Mouse (Mus musculus): ENCODE measurements at regions not wholly inside any gene's neighbourhood (a gene's known extent, or its start where the extent isn't known, plus 50 kb on each side); places are given as distances from the start of the nearest gene placed in this dataset. TPM values are rescaled to one million over a fixed set of nuclear protein-coding genes. Genes with fewer than 3 reads are reported as not detected.

GRCm38 (mm10) chr8:36029445-36029844 is 263.9 kb downstream of the Gm19410 start:
- no peak overlapping the region for H3K27ac ChIP-seq (replicated peaks)
- H3K4me2 ChIP-seq: no peak overlapping the region
- 96% methylated on average over 2 of the region's 2 CpGs for WGBS
- H3K4me1 ChIP-seq (replicated peaks): 0 out of 2 replicates have a peak, but pooled peaks cover 5% of the 10 kb centered on the region
- no peaks in the 10 kb centered on the region for H3K36me3 ChIP-seq
- ATAC-seq (ENCODE audit: low read depth): no peak
- no peaks in the 10 kb centered on the region for H3K9me3 ChIP-seq
- no peak overlapping the region for H3K4me3 ChIP-seq
- no peak overlapping the region for H3K9ac ChIP-seq
- H3K27me3 ChIP-seq: no peaks in the 10 kb centered on the region

DNA sequence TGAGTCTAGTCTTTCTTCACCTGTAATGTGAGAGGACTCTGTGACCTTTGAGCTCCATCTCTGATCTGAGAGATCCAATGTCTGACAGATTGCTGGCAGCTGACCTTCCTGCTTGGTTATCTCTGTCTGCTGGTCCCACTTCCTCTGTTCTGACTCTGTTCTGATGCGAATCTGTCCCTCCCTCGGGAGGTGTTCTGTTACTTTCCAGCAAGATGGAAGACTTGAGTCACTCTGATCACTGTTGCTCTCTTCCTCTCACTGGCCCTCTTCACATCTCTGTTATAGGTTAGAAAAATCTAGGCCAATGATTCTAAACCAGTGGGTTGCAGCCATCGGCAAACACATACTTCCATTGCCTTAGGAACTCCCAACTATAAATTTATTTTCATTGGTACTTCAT is 264.6 kb downstream of the Gm19410 start:
- H3K4me3 ChIP-seq: no peak overlapping the region
- no peak for ATAC-seq (ENCODE audit: low read depth)
- 91% methylated on average over 3 of the region's 3 CpGs for WGBS

GRCm38 (mm10) chr8:36031966-36032719 is 266.6 kb downstream of the Gm19410 start:
- H3K36me3 ChIP-seq: no peaks in the 10 kb centered on the region
- no peaks in the 10 kb centered on the region for H3K9me3 ChIP-seq
- peak; percentile 53; the same call in 1 of the 2 replicates for ATAC-seq (ENCODE audit: low read depth)
- no peak overlapping the region for H3K4me2 ChIP-seq
- H3K9ac ChIP-seq: no peak overlapping the region
- H3K4me3 ChIP-seq: no peak overlapping the region
- H3K27ac ChIP-seq (replicated peaks): no peak overlapping the region
- no peaks in the 10 kb centered on the region for H3K27me3 ChIP-seq
- H3K4me1 ChIP-seq (replicated peaks): 0 out of 2 replicates have a peak, but pooled peaks cover 5% of the 10 kb centered on the region
- 65% methylated on average over 10 of the region's 10 CpGs for WGBS

More for the DNA sequence above, 264.6 kb downstream of the Gm19410 start:
- Histone ChIP-seq H3K9me3 (no peaks in the 10 kb centered on the region), H3K9ac (no peak overlapping the region), H3K4me2 (no peak overlapping the region), H3K27me3 (no peaks in the 10 kb centered on the region), H3K36me3 (no peaks in the 10 kb centered on the region), H3K4me1 (replicated peaks) (0 out of 2 replicates have a peak, but pooled peaks cover 5% of the 10 kb centered on the region), H3K27ac (replicated peaks) (no peak overlapping the region)

- WGBS: 95% methylated on average over 7 of the region's 7 CpGs
- ATAC-seq (ENCODE audit: low read depth): no peak
- no peak overlapping the region for H3K9ac ChIP-seq
Observed at GRCm38 (mm10) chr8:36035339-36035738, 269.7 kb downstream of the Gm19410 start.

DNA sequence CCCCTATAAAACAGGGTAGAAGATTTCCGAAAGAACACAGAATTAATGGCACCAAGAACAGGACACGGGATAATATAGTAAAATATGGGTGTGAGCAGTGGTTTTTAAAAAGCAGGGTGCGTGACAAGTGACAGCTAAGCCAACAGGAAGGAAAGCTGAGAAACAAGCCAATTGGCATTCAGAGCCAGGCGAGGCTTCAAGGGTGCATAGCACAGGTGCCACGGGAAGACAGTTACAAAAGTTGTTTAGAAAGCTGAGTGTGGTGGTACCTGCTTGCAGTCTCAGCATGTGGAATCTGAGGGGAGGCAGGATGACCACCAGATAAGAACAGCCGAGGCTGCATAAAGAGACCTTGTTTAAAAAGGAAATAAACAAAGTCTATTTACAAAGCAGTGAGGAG is 270.7 kb downstream of the Gm19410 start:
- Histone ChIP-seq H3K36me3 (no peaks in the 10 kb centered on the region), H3K27ac (replicated peaks) (no peak overlapping the region), H3K9me3 (peaks cover 6% of the 10 kb centered on the region; the same call in 1 of the 2 replicates), H3K9ac (no peak overlapping the region), H3K4me2 (no peak overlapping the region), H3K4me1 (replicated peaks) (0 out of 2 replicates have a peak, but pooled peaks cover 5% of the 10 kb centered on the region), H3K4me3 (no peak overlapping the region), H3K27me3 (no peaks in the 10 kb centered on the region)
- 86% methylated on average over 6 of the region's 6 CpGs for WGBS
- no peak for ATAC-seq (ENCODE audit: low read depth)

More at GRCm38 (mm10) chr8:36035339-36035738, 269.7 kb downstream of the Gm19410 start:
- Histone ChIP-seq H3K4me2 (no peak overlapping the region), H3K36me3 (no peaks in the 10 kb centered on the region), H3K27ac (replicated peaks) (no peak overlapping the region), H3K9me3 (peaks cover 6% of the 10 kb centered on the region; the same call in 1 of the 2 replicates), H3K4me1 (replicated peaks) (0 out of 2 replicates have a peak, but pooled peaks cover 5% of the 10 kb centered on the region), H3K4me3 (no peak overlapping the region), H3K27me3 (no peaks in the 10 kb centered on the region)

GRCm38 (mm10) chr8:36041222-36041864 is 275.8 kb downstream of the Gm19410 start:
- Histone ChIP-seq H3K4me3 (no peak overlapping the region), H3K9me3 (peaks cover 6% of the 10 kb centered on the region; the same call in 1 of the 2 replicates), H3K27ac (replicated peaks) (no peak overlapping the region), H3K36me3 (no peaks in the 10 kb centered on the region), H3K27me3 (no peaks in the 10 kb centered on the region), H3K9ac (no peak overlapping the region), H3K4me2 (no peak overlapping the region), H3K4me1 (replicated peaks) (no peaks in the 10 kb centered on the region)
- no peak for ATAC-seq (ENCODE audit: low read depth)
- 80% methylated on average over 6 of the region's 6 CpGs for WGBS

GRCm38 (mm10) chr8:36042594-36042993 is 277.0 kb downstream of the Gm19410 start:
- Histone ChIP-seq H3K27ac (replicated peaks) (no peak overlapping the region), H3K9me3 (peaks cover 6% of the 10 kb centered on the region; the same call in 1 of the 2 replicates), H3K36me3 (no peaks in the 10 kb centered on the region), H3K4me2 (no peak overlapping the region), H3K27me3 (no peaks in the 10 kb centered on the region), H3K4me1 (replicated peaks) (no peaks in the 10 kb centered on the region), H3K9ac (no peak overlapping the region), H3K4me3 (no peak overlapping the region)
- no peak for ATAC-seq (ENCODE audit: low read depth)
- 85% methylated on average over 4 of the region's 4 CpGs for WGBS

Small RNA genes in the stretch of these regions (microRNA-seq; reads per million reads assigned to microRNA genes)
- not detected for gene Gm22030
